Mouse (Mus musculus): ENCODE data around the gene Gpr183. TPM values are rescaled to one million over a fixed set of nuclear protein-coding genes. Genes with fewer than 3 reads are reported as not detected.
A peak's percentile ranks its signal among the peaks of the same experiment; 100 is the strongest.

Gene Gpr183
- polyA plus RNA-seq, 1 experiment from 2014 or later, result 2.4 TPM

DNA sequence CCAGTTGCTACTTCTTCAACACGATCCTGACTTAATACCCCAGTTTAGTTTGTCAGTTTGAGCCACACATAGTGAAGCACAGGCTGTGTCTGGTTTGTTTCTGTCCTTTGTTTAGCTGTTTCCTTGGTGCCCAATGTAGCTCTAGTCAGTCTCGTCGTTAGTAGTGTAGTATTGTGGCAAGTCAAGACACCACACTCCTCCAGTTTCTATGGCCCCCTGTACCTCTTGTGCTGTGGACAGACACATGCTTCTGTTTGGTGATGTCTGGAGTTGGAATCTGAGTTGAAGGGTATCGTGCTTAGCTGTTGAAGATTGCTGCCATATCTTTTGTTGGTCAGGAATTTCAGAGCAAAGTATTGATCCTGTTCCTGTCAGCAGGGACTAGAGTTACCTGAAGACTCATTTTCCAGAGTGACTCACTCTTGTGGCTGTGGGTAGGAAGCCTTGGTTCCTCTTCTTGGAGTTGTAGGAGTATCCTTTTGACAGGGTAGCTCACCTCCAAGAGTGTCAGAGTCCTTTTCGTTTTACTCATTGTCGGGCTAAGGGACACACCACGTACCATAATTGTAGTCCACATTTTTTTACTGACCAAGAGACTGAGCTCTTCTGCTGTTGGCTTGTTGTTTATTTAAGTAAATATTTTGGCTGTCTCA lies 34.1 kb downstream of the Gpr183 start:
- H3K9ac ChIP-seq (ENCODE audit: low read length), result no peak overlapping the region
- H3K27ac ChIP-seq (replicated peaks in 1 of 2; ENCODE audit: control insufficient read depth in 1 of 2, insufficient read depth in 1 of 2, low read depth in 2 of 2, low read length in 2 of 2), result no peak overlapping the region
- H3K36me3 ChIP-seq (ENCODE audit: control insufficient read depth, insufficient read depth, low read length), result peaks cover 8% of the 10 kb centered on the region
- 55% methylated on average over 7 of the region's 7 CpGs for WGBS
- H3K4me2 ChIP-seq (ENCODE audit: low read length), result no peak overlapping the region
- ATAC-seq (ENCODE audit: insufficient number of reproducible peaks, insufficient read depth, low FRiP score, low read depth), result no peak
- H3K27me3 ChIP-seq (ENCODE audit: control insufficient read depth, insufficient read depth, low read length), result no peaks in the 10 kb centered on the region
- H3K4me1 ChIP-seq (ENCODE audit: control insufficient read depth in 2 of 2, insufficient read depth in 2 of 2, low read length in 2 of 2), result peaks cover 2 to 14% of the 10 kb centered on the region in 2 experiments; a peak in 3 of 4 replicates
- H3K9me3 ChIP-seq (ENCODE audit: control insufficient read depth, low read length), result peaks cover 7% of the 10 kb centered on the region
- H3K4me3 ChIP-seq (ENCODE audit: control insufficient read depth in 1 of 2, insufficient read depth in 1 of 2, low read depth in 1 of 2, low read length in 2 of 2), result no peak overlapping the region

DNA sequence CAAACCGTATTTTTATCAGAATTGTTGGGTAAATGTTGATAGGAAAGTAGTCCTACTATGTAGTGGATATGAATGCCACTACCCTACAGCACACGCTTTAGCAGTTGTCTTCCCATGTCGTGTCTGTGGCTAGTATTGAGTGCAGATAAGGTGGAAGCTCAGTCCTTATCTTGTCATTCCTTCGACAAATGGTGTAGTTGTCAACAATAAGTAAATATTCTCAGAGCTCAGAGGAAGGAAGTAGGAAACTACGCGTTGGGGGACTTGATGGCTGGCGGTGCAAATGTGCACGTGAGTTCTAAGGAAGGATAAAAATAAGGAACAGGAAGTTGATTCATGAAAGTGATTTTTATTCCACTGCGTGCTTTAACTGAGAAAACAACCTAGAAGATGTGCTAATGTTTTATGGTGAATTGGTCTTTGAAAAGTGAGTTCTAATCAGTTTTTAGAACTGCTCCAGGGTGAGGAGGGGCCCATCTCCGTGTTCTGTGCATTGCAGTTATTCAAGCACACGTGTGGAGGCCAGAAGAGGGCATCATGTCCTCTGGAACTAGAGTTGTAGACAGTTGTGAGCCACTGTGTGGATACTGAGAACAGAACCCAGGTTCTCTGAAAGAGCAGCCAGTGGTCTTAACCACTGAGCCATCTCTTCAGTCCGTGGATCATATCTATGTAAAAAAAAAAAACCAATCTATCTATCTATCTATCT lies 35.6 kb downstream of the Gpr183 start:
- Histone ChIP-seq H3K9me3 (ENCODE audit: control insufficient read depth, low read length) (no peaks in the 10 kb centered on the region), H3K36me3 (ENCODE audit: control insufficient read depth, insufficient read depth, low read length) (peaks cover 7% of the 10 kb centered on the region), H3K27me3 (ENCODE audit: control insufficient read depth, insufficient read depth, low read length) (no peaks in the 10 kb centered on the region), H3K4me1 (ENCODE audit: control insufficient read depth in 2 of 2, insufficient read depth in 2 of 2, low read length in 2 of 2) (peaks cover 2 to 20% of the 10 kb centered on the region in 2 experiments), H3K4me2 (ENCODE audit: low read length) (no peak overlapping the region), H3K4me3 (ENCODE audit: control insufficient read depth in 1 of 2, insufficient read depth in 1 of 2, low read depth in 1 of 2, low read length in 2 of 2) (no peak overlapping the region), H3K27ac (replicated peaks in 1 of 2; ENCODE audit: control insufficient read depth in 1 of 2, insufficient read depth in 1 of 2, low read depth in 2 of 2, low read length in 2 of 2) (peak overlapping the region; percentile 22 to 47; a peak in 1 of 4 replicates), H3K9ac (ENCODE audit: low read length) (no peak overlapping the region)
- 54% methylated on average over 12 of the region's 12 CpGs for WGBS
- ATAC-seq (ENCODE audit: insufficient number of reproducible peaks, insufficient read depth, low FRiP score, low read depth), result no peak

- Histone ChIP-seq H3K4me1 (ENCODE audit: control insufficient read depth in 2 of 2, insufficient read depth in 2 of 2, low read length in 2 of 2) (peaks cover 2 to 20% of the 10 kb centered on the region in 2 experiments), H3K4me2 (ENCODE audit: low read length) (no peak overlapping the region), H3K27ac (replicated peaks in 1 of 2; ENCODE audit: control insufficient read depth in 1 of 2, insufficient read depth in 1 of 2, low read depth in 2 of 2, low read length in 2 of 2) (peak overlapping the region; percentile 10 to 47; a peak in 3 of 4 replicates), H3K4me3 (ENCODE audit: control insufficient read depth in 1 of 2, insufficient read depth in 1 of 2, low read depth in 1 of 2, low read length in 2 of 2) (no peak overlapping the region), H3K36me3 (ENCODE audit: control insufficient read depth, insufficient read depth, low read length) (no peaks in the 10 kb centered on the region), H3K9ac (ENCODE audit: low read length) (peak overlapping the region; percentile 38), H3K9me3 (ENCODE audit: control insufficient read depth, low read length) (no peaks in the 10 kb centered on the region), H3K27me3 (ENCODE audit: control insufficient read depth, insufficient read depth, low read length) (no peaks in the 10 kb centered on the region)
- no peak for ATAC-seq (ENCODE audit: insufficient number of reproducible peaks, insufficient read depth, low FRiP score, low read depth)
- 51% methylated on average over 8 of the region's 8 CpGs for WGBS
These were observed 36.4 kb downstream of the Gpr183 start for GRCm38 (mm10) chr14:121928375-121929137.

GRCm38 (mm10) chr14:121927451-121927850 lies 37.5 kb downstream of the Gpr183 start:
- Histone ChIP-seq H3K4me3 (ENCODE audit: control insufficient read depth in 1 of 2, insufficient read depth in 1 of 2, low read depth in 1 of 2, low read length in 2 of 2) (no peak overlapping the region), H3K4me1 (ENCODE audit: control insufficient read depth in 2 of 2, insufficient read depth in 2 of 2, low read length in 2 of 2) (peaks cover 2 to 20% of the 10 kb centered on the region in 2 experiments), H3K4me2 (ENCODE audit: low read length) (no peak overlapping the region), H3K27ac (replicated peaks in 1 of 2; ENCODE audit: control insufficient read depth in 1 of 2, insufficient read depth in 1 of 2, low read depth in 2 of 2, low read length in 2 of 2) (no peak overlapping the region), H3K9ac (ENCODE audit: low read length) (no peak overlapping the region), H3K9me3 (ENCODE audit: control insufficient read depth, low read length) (no peaks in the 10 kb centered on the region), H3K27me3 (ENCODE audit: control insufficient read depth, insufficient read depth, low read length) (no peaks in the 10 kb centered on the region), H3K36me3 (ENCODE audit: control insufficient read depth, insufficient read depth, low read length) (no peaks in the 10 kb centered on the region)
- WGBS, result 91% methylated on average over 8 of the region's 8 CpGs
- no peak for ATAC-seq (ENCODE audit: insufficient number of reproducible peaks, insufficient read depth, low FRiP score, low read depth)

- Histone ChIP-seq H3K27me3 (ENCODE audit: control insufficient read depth, insufficient read depth, low read length) (no peaks in the 10 kb centered on the region), H3K9me3 (ENCODE audit: control insufficient read depth, low read length) (no peaks in the 10 kb centered on the region), H3K4me1 (ENCODE audit: control insufficient read depth in 2 of 2, insufficient read depth in 2 of 2, low read length in 2 of 2) (peaks cover 2 to 20% of the 10 kb centered on the region in 2 experiments), H3K36me3 (ENCODE audit: control insufficient read depth, insufficient read depth, low read length) (no peaks in the 10 kb centered on the region), H3K27ac (replicated peaks in 1 of 2; ENCODE audit: control insufficient read depth in 1 of 2, insufficient read depth in 1 of 2, low read depth in 2 of 2, low read length in 2 of 2) (no peak overlapping the region), H3K4me2 (ENCODE audit: low read length) (no peak overlapping the region), H3K4me3 (ENCODE audit: control insufficient read depth in 1 of 2, insufficient read depth in 1 of 2, low read depth in 1 of 2, low read length in 2 of 2) (no peak overlapping the region), H3K9ac (ENCODE audit: low read length) (no peak overlapping the region)
- WGBS, result 81% methylated on average over 6 of the region's 6 CpGs
- ATAC-seq (ENCODE audit: insufficient number of reproducible peaks, insufficient read depth, low FRiP score, low read depth), result no peak
These were observed 38.1 kb downstream of the Gpr183 start for GRCm38 (mm10) chr14:121926901-121927300.

- WGBS, result 52% methylated on average over 6 of the region's 6 CpGs
- no peaks in the 10 kb centered on the region for H3K27me3 ChIP-seq (ENCODE audit: control insufficient read depth, insufficient read depth, low read length)
- no peak overlapping the region for H3K27ac ChIP-seq (replicated peaks in 1 of 2; ENCODE audit: control insufficient read depth in 1 of 2, insufficient read depth in 1 of 2, low read depth in 2 of 2, low read length in 2 of 2)
- H3K4me1 ChIP-seq (ENCODE audit: control insufficient read depth in 2 of 2, insufficient read depth in 2 of 2, low read length in 2 of 2), result peaks cover 4 to 30% of the 10 kb centered on the region in 2 experiments
- no peak overlapping the region for H3K9ac ChIP-seq (ENCODE audit: low read length)
- no peaks in the 10 kb centered on the region for H3K36me3 ChIP-seq (ENCODE audit: control insufficient read depth, insufficient read depth, low read length)
- ATAC-seq (ENCODE audit: insufficient number of reproducible peaks, insufficient read depth, low FRiP score, low read depth), result no peak
- H3K9me3 ChIP-seq (ENCODE audit: control insufficient read depth, low read length), result no peaks in the 10 kb centered on the region
- no peak overlapping the region for H3K4me3 ChIP-seq (ENCODE audit: control insufficient read depth in 1 of 2, insufficient read depth in 1 of 2, low read depth in 1 of 2, low read length in 2 of 2)
- H3K4me2 ChIP-seq (ENCODE audit: low read length), result no peak overlapping the region
These were observed 40.1 kb downstream of the Gpr183 start for GRCm38 (mm10) chr14:121924876-121925275.

DNA sequence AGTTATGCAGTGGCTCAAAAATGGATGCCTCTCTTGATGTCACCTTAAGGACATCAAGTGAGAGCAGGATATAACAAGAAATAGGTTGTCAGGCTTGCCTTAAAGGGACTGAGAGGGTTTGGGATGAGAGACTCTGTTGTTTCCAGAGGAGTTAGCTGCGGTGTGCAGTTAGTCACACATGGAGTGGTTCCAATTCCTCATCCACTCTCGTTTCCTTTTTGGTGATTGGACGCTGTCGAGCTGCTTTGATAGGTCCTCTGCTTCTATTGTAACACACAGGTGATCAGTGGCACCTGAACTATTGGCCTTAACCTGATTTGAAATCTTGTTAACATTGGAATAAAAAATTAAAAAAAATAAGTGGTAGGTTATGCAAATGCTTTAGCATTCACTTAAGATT lies 42.3 kb downstream of the Gpr183 start:
- no peak overlapping the region for H3K27ac ChIP-seq (replicated peaks in 1 of 2; ENCODE audit: control insufficient read depth in 1 of 2, insufficient read depth in 1 of 2, low read depth in 2 of 2, low read length in 2 of 2)
- no peaks in the 10 kb centered on the region for H3K9me3 ChIP-seq (ENCODE audit: control insufficient read depth, low read length)
- H3K4me1 ChIP-seq (ENCODE audit: control insufficient read depth in 2 of 2, insufficient read depth in 2 of 2, low read length in 2 of 2), result peaks cover 4 to 23% of the 10 kb centered on the region in 2 experiments
- no peaks in the 10 kb centered on the region for H3K36me3 ChIP-seq (ENCODE audit: control insufficient read depth, insufficient read depth, low read length)
- no peak overlapping the region for H3K4me2 ChIP-seq (ENCODE audit: low read length)
- H3K4me3 ChIP-seq (ENCODE audit: control insufficient read depth in 1 of 2, insufficient read depth in 1 of 2, low read depth in 1 of 2, low read length in 2 of 2), result no peak overlapping the region
- no peaks in the 10 kb centered on the region for H3K27me3 ChIP-seq (ENCODE audit: control insufficient read depth, insufficient read depth, low read length)
- no peak for ATAC-seq (ENCODE audit: insufficient number of reproducible peaks, insufficient read depth, low FRiP score, low read depth)
- no peak overlapping the region for H3K9ac ChIP-seq (ENCODE audit: low read length)
- WGBS, result 74% methylated on average over 4 of the region's 4 CpGs
